Mouse (Mus musculus) limb, embryonic 11.5 days (tissue): ENCODE measurements around the gene Cradd. TPM values are rescaled to one million over a fixed set of nuclear protein-coding genes. Genes with fewer than 3 reads are reported as not detected.

Experiments
- ATAC-seq: fragments of 200-750 bp; cut with Nextera tagmentation; 2 replicates; pipeline ENCODE4 v1.8.0; 2017; ENCODE audit warnings: low read depth; ENCODE audit not compliant: insufficient number of reproducible peaks, low FRiP score, low TSS enrichment
- DNase-seq: peaks from one replicate; pipeline ENCODE4 v3.0.0-alpha.2; 2015; ENCODE audit warnings: low spot score
- H3K27ac ChIP-seq: fragments of 300-500 bp; sonication (generic); replicated peaks from 2 replicates; pipeline ENCODE4 v1.5.1; 2014; ENCODE audit warnings: low read depth, mild to moderate bottlenecking, low read length
- H3K27me3 ChIP-seq: fragments of 300-500 bp; sonication (generic); 2 replicates; pipeline ENCODE4 v1.6.1; 2014; ENCODE audit warnings: mild to moderate bottlenecking, low read length, mixed read lengths; ENCODE audit not compliant: control insufficient read depth, insufficient read depth
- H3K36me3 ChIP-seq: fragments of 300-500 bp; sonication (generic); 2 replicates; pipeline ENCODE4 v1.6.1; 2014; ENCODE audit warnings: mild to moderate bottlenecking, low read length, moderate library complexity, mixed read lengths; ENCODE audit not compliant: control insufficient read depth, insufficient read depth
- H3K4me1 ChIP-seq: fragments of 300-500 bp; sonication (generic); 2 replicates; pipeline ENCODE4 v1.6.1; 2014; ENCODE audit warnings: low read length, mixed read lengths; ENCODE audit not compliant: control insufficient read depth, insufficient read depth
- H3K4me2 ChIP-seq: fragments of 300-500 bp; sonication (generic); 2 replicates; pipeline ENCODE4 v1.6.1; 2014; ENCODE audit warnings: low read depth, mild to moderate bottlenecking, moderate library complexity; ENCODE audit not compliant: severe bottlenecking
- H3K4me3 ChIP-seq: fragments of 300-500 bp; sonication (generic); 2 replicates; pipeline ENCODE4 v1.5.1; 2014; ENCODE audit warnings: low read depth, low read length
- H3K9ac ChIP-seq: fragments of 300-500 bp; sonication (generic); 2 replicates; pipeline ENCODE4 v1.6.1; 2014; ENCODE audit warnings: mild to moderate bottlenecking, low read length
- H3K9me3 ChIP-seq: fragments of 300-500 bp; sonication (generic); 2 replicates; pipeline ENCODE4 v1.6.1; 2016; ENCODE audit warnings: low read length; ENCODE audit not compliant: control insufficient read depth
- WGBS: fragments of 180-500 bp; shearing (Covaris S2); extraction: QIAGEN DNeasy Blood & Tissue Kit; methylation state at CpG from one replicate; pipeline ENCODE4 v1.1.7; 2014; 5-methylcytosine and 5-hydroxymethylcytosine counted together
- polyA plus RNA-seq: library from polyadenylated mRNA; unstranded; fragments of >200 nt; fragmentation: Nextera tagmentation; extraction: Ambion mirVana; gene quantifications from 2 replicates; pipeline ENCODE4 v1.2.1, GENCODE M21; 2014

Gene Cradd
- polyA plus RNA-seq, 1 experiment from 2014 or later, result 13.4 TPM

DNA sequence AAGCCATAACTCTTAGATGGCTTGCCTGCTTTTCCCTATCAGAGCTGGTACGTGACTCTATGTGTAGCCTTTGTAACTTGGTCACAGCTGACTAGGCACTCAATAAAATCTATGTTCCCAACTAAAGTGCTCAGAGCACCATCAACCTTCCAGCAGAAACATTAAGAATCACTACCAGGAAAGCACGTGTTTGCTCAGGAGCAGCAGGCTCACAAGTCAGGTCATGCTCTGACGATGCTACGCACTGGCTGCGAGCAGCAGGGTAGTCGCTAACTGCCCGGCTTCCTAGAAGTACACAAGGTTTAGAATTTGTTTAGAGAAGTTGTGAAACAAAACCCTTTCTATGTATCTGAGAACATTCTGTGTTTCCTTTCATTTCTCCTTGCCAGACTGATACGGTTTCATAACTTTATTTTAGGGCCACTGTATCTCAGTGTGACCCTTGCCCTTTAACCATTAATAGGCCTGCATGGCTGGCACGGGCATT is 171.4 kb downstream of the Cradd start:
- H3K9me3 ChIP-seq, result no peaks in the 10 kb centered on the region
- no peak overlapping the region for H3K4me2 ChIP-seq
- no peaks in the 10 kb centered on the region for H3K36me3 ChIP-seq
- H3K4me3 ChIP-seq, result no peak overlapping the region
- no peaks in the 10 kb centered on the region for H3K27me3 ChIP-seq
- DNase-seq (peak; percentile 20), ATAC-seq (no peak)
- no peak overlapping the region for H3K9ac ChIP-seq
- H3K4me1 ChIP-seq, result no peaks in the 10 kb centered on the region
- H3K27ac ChIP-seq, result no peak overlapping the region
- WGBS, result 79% methylated on average over 9 of the region's 9 CpGs

DNA sequence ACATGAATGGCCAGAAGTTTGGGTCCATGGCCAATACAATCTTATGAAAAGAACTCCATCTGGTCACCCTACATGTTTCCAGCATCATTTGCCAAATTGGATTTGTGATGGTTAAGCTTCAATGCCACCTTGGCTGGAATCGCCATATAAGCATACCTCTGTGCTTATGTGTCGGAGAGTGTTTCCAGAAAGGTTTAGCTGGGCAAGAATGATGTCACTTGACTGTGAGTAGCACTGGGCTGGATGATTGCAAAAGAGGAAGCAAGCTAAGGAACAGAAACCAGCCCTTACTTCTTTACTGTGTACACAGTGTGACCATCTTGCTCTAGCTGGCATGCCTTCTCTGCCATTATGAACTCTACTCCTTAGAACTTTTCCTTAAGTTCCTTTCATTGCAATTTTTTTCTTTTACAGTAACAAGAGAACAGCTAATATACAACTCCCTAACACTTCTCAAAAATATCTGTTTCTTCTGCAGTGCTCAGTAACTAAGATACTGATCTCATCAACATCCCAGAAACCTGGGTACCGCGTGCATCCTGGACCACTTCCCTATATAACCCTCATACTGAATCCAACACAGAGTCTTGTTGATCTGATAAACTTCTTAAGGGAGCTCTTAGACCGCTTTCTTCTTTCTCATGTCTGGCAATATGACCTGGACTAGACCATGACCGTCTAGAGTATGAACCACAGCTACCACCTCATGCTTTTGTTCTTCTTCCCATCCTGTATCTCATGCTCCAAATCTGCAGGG is 172.7 kb downstream of the Cradd start:
- H3K4me3 ChIP-seq, result no peak overlapping the region
- no peak overlapping the region for H3K4me2 ChIP-seq
- no peak for ATAC-seq
- H3K27me3 ChIP-seq, result no peaks in the 10 kb centered on the region
- no peak overlapping the region for H3K27ac ChIP-seq
- no peak overlapping the region for H3K9ac ChIP-seq
- H3K9me3 ChIP-seq, result no peaks in the 10 kb centered on the region
- WGBS, result 88% methylated on average over 6 of the region's 6 CpGs
- no peaks in the 10 kb centered on the region for H3K36me3 ChIP-seq
- H3K4me1 ChIP-seq, result no peaks in the 10 kb centered on the region
- DNase-seq, result no peak

DNA sequence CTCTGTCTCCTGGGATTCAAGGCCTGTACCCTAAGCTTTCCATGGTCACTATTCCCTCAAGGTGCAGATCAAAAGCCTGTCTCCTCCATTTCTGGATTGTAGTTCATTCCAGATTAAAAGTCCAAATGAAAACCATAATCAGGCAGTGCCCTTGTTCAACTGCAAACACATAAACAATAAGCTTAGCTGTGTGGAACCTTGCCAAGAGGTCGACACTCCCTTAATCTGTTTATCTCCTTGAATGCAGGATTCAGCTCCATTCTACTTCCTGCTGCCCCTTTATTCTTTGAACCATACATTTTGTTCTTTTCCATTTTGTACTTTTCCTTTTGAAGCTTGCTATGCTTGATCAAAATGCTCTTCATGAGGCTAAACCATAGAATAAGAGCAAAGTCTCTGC is 174.3 kb downstream of the Cradd start:
- 87% methylated on average over 1 of the region's 1 CpGs for WGBS
- H3K4me2 ChIP-seq, result no peak overlapping the region
- no peak for ATAC-seq

DNA sequence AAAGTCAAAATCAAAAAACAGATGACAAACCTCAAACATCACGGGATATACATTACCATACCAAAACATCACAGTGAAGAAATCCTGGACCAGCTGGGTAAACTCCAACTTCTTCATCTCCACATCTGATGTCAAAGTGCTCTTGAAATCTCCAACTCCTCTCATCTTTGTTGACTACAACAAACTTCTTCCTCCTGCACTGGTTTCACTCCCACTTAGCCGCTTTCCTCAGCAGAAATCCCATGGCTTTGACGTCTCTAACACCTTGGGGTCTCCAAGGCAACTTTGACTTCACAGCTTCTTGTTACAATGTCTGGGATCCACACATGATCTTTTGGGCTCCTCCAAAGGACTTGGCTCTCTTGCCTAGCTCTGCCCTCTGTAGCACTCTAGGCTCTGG is 175.3 kb downstream of the Cradd start:
- Histone ChIP-seq H3K9ac (no peak overlapping the region), H3K4me1 (peaks cover 3% of the 10 kb centered on the region), H3K27me3 (no peaks in the 10 kb centered on the region), H3K27ac (no peak overlapping the region), H3K4me2 (no peak overlapping the region), H3K9me3 (no peaks in the 10 kb centered on the region), H3K4me3 (no peak overlapping the region), H3K36me3 (no peaks in the 10 kb centered on the region)
- 91% methylated on average over 3 of the region's 3 CpGs for WGBS
- no peak for ATAC-seq
- DNase-seq, result no peak

More for the DNA sequence above, 174.3 kb downstream of the Cradd start:
- no peaks in the 10 kb centered on the region for H3K27me3 ChIP-seq
- no peak overlapping the region for H3K27ac ChIP-seq
- no peaks in the 10 kb centered on the region for H3K4me1 ChIP-seq
- DNase-seq, result no peak
- H3K4me3 ChIP-seq, result no peak overlapping the region
- no peaks in the 10 kb centered on the region for H3K36me3 ChIP-seq
- H3K9ac ChIP-seq, result no peak overlapping the region
- H3K9me3 ChIP-seq, result no peaks in the 10 kb centered on the region

DNA sequence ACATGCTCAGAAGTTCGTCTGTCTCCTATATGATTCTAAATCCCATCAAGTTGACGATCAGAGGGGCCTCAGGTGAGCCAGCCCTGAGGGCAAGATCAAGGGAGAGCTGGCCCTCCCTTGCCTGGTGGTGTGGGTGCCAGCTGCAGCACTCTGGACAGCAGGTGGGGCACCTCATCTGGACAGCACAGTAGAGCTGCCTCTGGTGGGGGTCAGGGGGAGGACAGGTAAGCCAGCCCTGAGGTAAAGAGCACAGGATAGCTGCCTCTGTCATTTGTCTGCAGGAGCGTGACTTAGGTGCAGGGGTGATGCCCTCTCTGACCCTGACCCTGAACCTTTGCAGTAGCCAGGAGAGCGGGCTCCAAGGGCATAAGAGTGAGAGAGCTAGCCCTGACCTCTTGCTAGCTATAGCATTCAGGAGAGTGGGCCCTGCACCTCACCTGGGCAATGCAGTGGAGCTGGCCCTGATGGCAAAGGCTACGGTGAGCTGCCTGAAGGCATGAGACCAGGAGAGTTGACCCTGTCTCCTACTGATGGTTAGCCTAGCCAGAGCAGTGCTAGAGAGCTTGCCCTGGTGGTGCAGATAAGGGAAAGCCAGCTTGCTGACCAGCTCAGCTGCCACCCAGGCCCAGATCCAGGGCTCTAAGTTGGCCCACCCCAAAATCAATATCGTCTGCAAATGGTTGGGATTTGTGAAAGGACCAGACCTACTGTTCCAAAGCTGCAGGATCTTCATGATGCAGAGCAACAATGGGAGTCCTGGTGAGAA is 176.6 kb downstream of the Cradd start:
- Histone ChIP-seq H3K36me3 (no peaks in the 10 kb centered on the region), H3K9me3 (no peaks in the 10 kb centered on the region), H3K4me2 (no peak overlapping the region), H3K27me3 (no peaks in the 10 kb centered on the region), H3K27ac (no peak overlapping the region), H3K4me3 (no peak overlapping the region), H3K4me1 (peaks cover 14% of the 10 kb centered on the region), H3K9ac (no peak overlapping the region)
- ATAC-seq (0 out of 2 replicates have a peak, but pooled peaks have one; percentile 39), DNase-seq (no peak)
- 83% methylated on average over 6 of the region's 6 CpGs for WGBS

DNA sequence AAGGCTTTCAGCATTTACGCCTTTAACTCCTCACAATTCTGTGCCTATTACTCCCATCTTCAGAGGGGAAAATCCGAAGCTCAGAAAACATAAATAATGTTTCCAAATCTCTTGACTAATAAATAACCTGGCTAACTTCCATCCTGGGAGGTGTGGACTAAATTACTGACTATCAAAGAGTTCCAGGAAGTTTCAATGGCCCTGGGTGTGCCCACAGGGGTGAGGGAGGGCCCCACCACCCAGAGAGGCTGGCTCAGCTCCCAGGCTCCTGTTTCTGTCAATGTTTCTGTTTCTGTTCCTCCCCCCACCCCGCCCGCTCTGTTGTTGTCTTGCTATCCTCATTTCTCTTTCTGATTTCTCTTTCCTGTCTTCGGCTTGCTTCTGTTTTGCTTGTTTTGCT is 177.4 kb downstream of the Cradd start:
- H3K9me3 ChIP-seq, result no peaks in the 10 kb centered on the region
- WGBS, result 67% methylated on average over 5 of the region's 5 CpGs
- no peak overlapping the region for H3K4me3 ChIP-seq
- ATAC-seq (no peak), DNase-seq (no peak)
- H3K27ac ChIP-seq, result no peak overlapping the region
- no peaks in the 10 kb centered on the region for H3K36me3 ChIP-seq
- H3K4me2 ChIP-seq, result no peak overlapping the region
- H3K4me1 ChIP-seq, result peaks cover 14% of the 10 kb centered on the region
- H3K9ac ChIP-seq, result no peak overlapping the region
- H3K27me3 ChIP-seq, result no peaks in the 10 kb centered on the region

DNA sequence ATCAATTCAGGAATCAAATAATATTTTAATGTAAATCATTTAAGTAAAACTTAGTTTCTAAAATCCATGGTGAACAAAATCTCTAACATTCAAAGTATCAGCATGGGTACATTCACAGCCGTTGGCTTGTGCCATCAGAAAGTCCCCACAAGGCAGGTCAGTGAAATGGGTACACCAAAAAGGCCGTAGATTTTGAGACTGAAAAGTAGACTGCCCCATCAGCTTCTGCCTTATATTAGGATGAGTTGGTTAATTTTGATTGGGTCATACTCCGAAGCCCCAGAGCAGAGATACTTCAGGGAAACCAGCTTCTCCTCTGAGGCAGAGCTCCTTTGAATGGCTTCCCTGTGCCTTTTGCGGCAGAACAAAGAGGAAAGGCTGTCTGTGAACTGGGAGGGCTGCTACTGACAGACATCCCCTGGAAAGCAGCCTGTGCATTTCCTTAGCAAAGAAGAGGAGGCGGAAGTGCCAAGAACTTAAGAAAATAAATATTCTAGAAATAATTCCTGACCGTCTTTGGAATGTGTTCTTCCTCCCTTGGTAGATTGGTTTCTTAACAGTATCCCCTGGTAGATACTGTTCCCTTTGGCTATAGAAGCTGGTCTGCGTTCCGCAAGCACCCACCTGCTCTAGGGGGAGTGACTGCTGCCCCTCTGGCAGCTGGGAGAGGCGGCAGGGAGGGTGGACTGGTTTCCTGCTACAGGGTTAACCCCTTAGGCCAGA is 178.6 kb downstream of the Cradd start:
- no peaks in the 10 kb centered on the region for H3K9me3 ChIP-seq
- no peaks in the 10 kb centered on the region for H3K36me3 ChIP-seq
- H3K27ac ChIP-seq, result no peak overlapping the region
- no peak overlapping the region for H3K4me3 ChIP-seq
- ATAC-seq (no peak), DNase-seq (peak; percentile 40)
- no peaks in the 10 kb centered on the region for H3K27me3 ChIP-seq
- peaks cover 14% of the 10 kb centered on the region for H3K4me1 ChIP-seq
- 51% methylated on average over 9 of the region's 9 CpGs for WGBS
- no peak overlapping the region for H3K4me2 ChIP-seq
- no peak overlapping the region for H3K9ac ChIP-seq

DNA sequence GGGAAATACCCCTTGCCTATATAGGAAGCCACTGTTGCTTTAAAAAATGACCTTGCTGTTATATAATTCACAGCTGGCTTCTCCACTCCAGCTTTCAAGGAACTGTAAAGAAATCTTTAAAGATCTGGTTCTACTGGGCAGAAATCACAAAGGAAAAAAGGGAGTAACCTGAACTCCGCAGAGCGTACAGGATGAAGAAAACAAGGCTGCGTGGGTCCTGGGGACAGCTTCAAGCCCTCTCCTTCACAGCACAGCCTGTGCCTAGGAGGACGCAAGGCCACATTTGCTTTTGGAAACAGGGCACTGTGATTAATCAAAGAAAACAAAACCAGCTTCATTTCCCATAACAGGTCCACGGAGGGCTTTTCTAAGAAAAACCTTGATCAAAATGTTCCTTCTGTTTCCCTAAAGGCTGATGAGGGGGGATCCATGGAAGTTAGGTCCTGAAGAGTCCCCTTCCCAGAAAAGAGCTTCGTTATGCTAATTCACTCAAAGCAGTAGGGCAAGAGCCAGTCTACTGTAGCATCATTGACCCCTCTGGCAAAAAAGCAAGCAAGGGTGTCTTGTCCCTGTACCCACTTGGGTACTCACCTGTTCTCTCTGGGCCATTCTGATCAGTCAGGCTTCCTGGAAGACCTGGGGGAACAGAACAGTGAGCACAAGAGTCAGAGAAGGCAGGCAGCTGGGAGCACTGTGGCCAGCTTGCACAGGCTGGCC is 179.4 kb downstream of the Cradd start:
- H3K4me2 ChIP-seq, result no peak overlapping the region
- H3K4me1 ChIP-seq, result peaks cover 14% of the 10 kb centered on the region
- WGBS, result 72% methylated on average over 6 of the region's 6 CpGs
- H3K27ac ChIP-seq, result no peak overlapping the region
- H3K9ac ChIP-seq, result no peak overlapping the region
- ATAC-seq, result no peak
- H3K9me3 ChIP-seq, result no peaks in the 10 kb centered on the region
- H3K36me3 ChIP-seq, result no peaks in the 10 kb centered on the region
- no peaks in the 10 kb centered on the region for H3K27me3 ChIP-seq
- no peak for DNase-seq
- no peak overlapping the region for H3K4me3 ChIP-seq
